Mouse (Mus musculus) heart, embryonic 11.5 days (tissue): Measurements from ENCODE around the gene Sstr2. TPM values are rescaled to one million over a fixed set of nuclear protein-coding genes. Genes with fewer than 3 reads are reported as not detected.
A peak's percentile ranks its signal among the peaks of the same experiment; 100 is the strongest.

Source experiments
- ATAC-seq: fragments of 200-750 bp; cut with Nextera tagmentation; replicated peaks from 2 replicates; pipeline ENCODE4 v1.8.0; 2017; ENCODE audit warnings: moderate library complexity; ENCODE audit not compliant: insufficient number of reproducible peaks, low FRiP score, low TSS enrichment
- H3K27ac ChIP-seq: fragments of 300-500 bp; sonication (generic); 2 replicates; pipeline ENCODE4 v1.5.1; 2014; ENCODE audit warnings: mild to moderate bottlenecking, low read depth, low read length
- H3K27me3 ChIP-seq: fragments of 300-500 bp; sonication (generic); 2 replicates; pipeline ENCODE4 v1.6.1; 2014; ENCODE audit warnings: mild to moderate bottlenecking, low read length, mixed read lengths; ENCODE audit not compliant: control insufficient read depth, insufficient read depth
- H3K36me3 ChIP-seq: fragments of 300-500 bp; sonication (generic); 2 replicates; pipeline ENCODE4 v1.6.1; 2014; ENCODE audit warnings: mild to moderate bottlenecking, low read length, moderate library complexity, mixed read lengths; ENCODE audit not compliant: control insufficient read depth, insufficient read depth
- H3K4me1 ChIP-seq: fragments of 300-500 bp; sonication (generic); 2 replicates; pipeline ENCODE4 v1.6.1; 2014; ENCODE audit warnings: low read length; ENCODE audit not compliant: control insufficient read depth, insufficient read depth
- H3K4me2 ChIP-seq: fragments of 300-500 bp; sonication (generic); 2 replicates; pipeline ENCODE4 v1.6.1; 2014; ENCODE audit warnings: mild to moderate bottlenecking, moderate library complexity
- H3K4me3 ChIP-seq: fragments of 300-500 bp; sonication (generic); 2 replicates; pipeline ENCODE4 v1.5.1; 2014; ENCODE audit warnings: low read depth, low read length
- H3K9ac ChIP-seq: fragments of 300-500 bp; sonication (generic); 2 replicates; pipeline ENCODE4 v1.6.1; 2014; ENCODE audit warnings: mild to moderate bottlenecking, low read depth, low read length, moderate library complexity
- H3K9me3 ChIP-seq: fragments of 300-500 bp; sonication (generic); replicated peaks from 2 replicates; pipeline ENCODE4 v1.6.1; 2016; ENCODE audit warnings: low read length; ENCODE audit not compliant: control insufficient read depth
- WGBS: fragments of 180-500 bp; shearing (Covaris S2); extraction: QIAGEN DNeasy Blood & Tissue Kit; methylation state at CpG from one replicate; pipeline ENCODE4 v1.1.7; 2014; ENCODE audit not compliant: insufficient replicate concordance; 5-methylcytosine and 5-hydroxymethylcytosine counted together
- polyA plus RNA-seq: library from polyadenylated mRNA; unstranded; fragments of >200 nt; fragmentation: Nextera tagmentation; extraction: Ambion mirVana; gene quantifications from 2 replicates; pipeline ENCODE4 v1.2.1, GENCODE M21; 2014

Gene Sstr2
- 0.79 and 1.0 TPM in 2 replicates for polyA plus RNA-seq

GRCm38 (mm10) chr11:113618672-113619419 lies at the start of gene Sstr2:
Gene Sstr2, plus strand, starts transcription at chr11:113619342.
- peak within 1 kb of the TSS; percentile 52 for H3K4me3 ChIP-seq
- no peaks in the 10 kb centered on the region for H3K9me3 ChIP-seq
- peaks cover 44% of the 10 kb centered on the region for H3K27me3 ChIP-seq
- H3K9ac ChIP-seq = peak within 1 kb of the TSS; percentile 62
- WGBS = 1% methylated on average over 54 of the region's 54 CpGs
- H3K36me3 ChIP-seq = no peaks in the 10 kb centered on the region
- H3K27ac ChIP-seq = no peak within 1 kb of the TSS
- peak within 1 kb of the TSS; percentile 98 for H3K4me2 ChIP-seq
- ATAC-seq = no peak
- peaks cover 12% of the 10 kb centered on the region; the same call in 1 of the 2 replicates for H3K4me1 ChIP-seq

GRCm38 (mm10) chr11:113571616-113572015 lies 47.5 kb upstream of the Sstr2 start:
- no peaks in the 10 kb centered on the region for H3K36me3 ChIP-seq
- H3K4me3 ChIP-seq = no peak overlapping the region
- H3K4me1 ChIP-seq = 0 out of 2 replicates have a peak, but pooled peaks cover 2% of the 10 kb centered on the region
- H3K9ac ChIP-seq = no peak overlapping the region
- no peak overlapping the region for H3K27ac ChIP-seq
- H3K27me3 ChIP-seq = no peaks in the 10 kb centered on the region
- H3K9me3 ChIP-seq = no peaks in the 10 kb centered on the region
- no peak overlapping the region for H3K4me2 ChIP-seq
- no peak for ATAC-seq

- ATAC-seq = no peak
- no peaks in the 10 kb centered on the region for H3K9me3 ChIP-seq
- H3K9ac ChIP-seq = no peak overlapping the region
- H3K27me3 ChIP-seq = no peaks in the 10 kb centered on the region
- no peak overlapping the region for H3K27ac ChIP-seq
- 0 out of 2 replicates have a peak, but pooled peaks cover 2% of the 10 kb centered on the region for H3K4me1 ChIP-seq
- no peak overlapping the region for H3K4me3 ChIP-seq
- H3K4me2 ChIP-seq = no peak overlapping the region
- H3K36me3 ChIP-seq = no peaks in the 10 kb centered on the region
- 65% methylated on average over 6 of the region's 6 CpGs for WGBS
These were observed 46.5 kb upstream of the Sstr2 start for GRCm38 (mm10) chr11:113572641-113573040.

- 81% methylated on average over 4 of the region's 4 CpGs for WGBS
These were observed 41.9 kb upstream of the Sstr2 start for GRCm38 (mm10) chr11:113577221-113577620.

GRCm38 (mm10) chr11:113583879-113584661 lies 35.1 kb upstream of the Sstr2 start:
- WGBS = 53% methylated on average over 11 of the region's 11 CpGs
- Histone ChIP-seq H3K4me2 (no peak overlapping the region), H3K36me3 (no peaks in the 10 kb centered on the region), H3K9ac (no peak overlapping the region), H3K27ac (no peak overlapping the region), H3K9me3 (no peaks in the 10 kb centered on the region), H3K4me1 (no peaks in the 10 kb centered on the region), H3K4me3 (no peak overlapping the region), H3K27me3 (no peaks in the 10 kb centered on the region)
- no peak for ATAC-seq

More at GRCm38 (mm10) chr11:113577221-113577620, 41.9 kb upstream of the Sstr2 start:
- H3K36me3 ChIP-seq = no peaks in the 10 kb centered on the region
- H3K27me3 ChIP-seq = no peaks in the 10 kb centered on the region
- ATAC-seq = no peak
- no peak overlapping the region for H3K4me2 ChIP-seq
- no peak overlapping the region for H3K4me3 ChIP-seq
- no peak overlapping the region for H3K9ac ChIP-seq
- no peaks in the 10 kb centered on the region for H3K9me3 ChIP-seq
- no peak overlapping the region for H3K27ac ChIP-seq
- H3K4me1 ChIP-seq = 0 out of 2 replicates have a peak, but pooled peaks cover 2% of the 10 kb centered on the region

GRCm38 (mm10) chr11:113586423-113586822 lies 32.7 kb upstream of the Sstr2 start:
- Histone ChIP-seq H3K9ac (no peak overlapping the region), H3K27me3 (no peaks in the 10 kb centered on the region), H3K4me2 (no peak overlapping the region), H3K27ac (no peak overlapping the region), H3K4me1 (no peaks in the 10 kb centered on the region), H3K4me3 (no peak overlapping the region), H3K9me3 (no peaks in the 10 kb centered on the region), H3K36me3 (no peaks in the 10 kb centered on the region)
- no peak for ATAC-seq
- WGBS = 61% methylated on average over 6 of the region's 6 CpGs

GRCm38 (mm10) chr11:113588936-113589335 lies 30.2 kb upstream of the Sstr2 start:
- no peaks in the 10 kb centered on the region for H3K9me3 ChIP-seq
- no peaks in the 10 kb centered on the region for H3K27me3 ChIP-seq
- no peak for ATAC-seq
- no peak overlapping the region for H3K9ac ChIP-seq
- H3K36me3 ChIP-seq = no peaks in the 10 kb centered on the region
- H3K4me1 ChIP-seq = no peaks in the 10 kb centered on the region
- 58% methylated on average over 3 of the region's 3 CpGs for WGBS
- no peak overlapping the region for H3K27ac ChIP-seq
- no peak overlapping the region for H3K4me2 ChIP-seq
- H3K4me3 ChIP-seq = no peak overlapping the region

GRCm38 (mm10) chr11:113595144-113595543 lies 24.0 kb upstream of the Sstr2 start:
- ATAC-seq = no peak
- WGBS = 78% methylated on average over 5 of the region's 5 CpGs
- Histone ChIP-seq H3K27ac (no peak overlapping the region), H3K27me3 (no peaks in the 10 kb centered on the region), H3K4me3 (no peak overlapping the region), H3K36me3 (no peaks in the 10 kb centered on the region), H3K4me1 (no peaks in the 10 kb centered on the region), H3K9ac (no peak overlapping the region), H3K4me2 (no peak overlapping the region), H3K9me3 (no peaks in the 10 kb centered on the region)
